In genomic region chrX:75777461-75777860, GRCm38 (mm10) we compare ENCODE assay signal across 11 mouse cellular contexts.
DNase-seq lines count a peak whose midpoint lies in the region; ATAC-seq and TF ChIP-seq lines count a peak whose summit lies in the region.
"Had no signal": no experiment of that assay in that cellular context is flagged by ENCODE, and none has a peak within 500 bp of the region (broad histone marks: within the 10 kb centered on the region; RNA-seq: fewer than 3 reads in every experiment).

No protein-coding gene starts in this region.

- no peaks in the 10 kb centered on the region for H3K9me3 ChIP-seq in limb, embryonic 11.5 days (ENCODE audit: control insufficient read depth, low read length)
- H3K9me3 ChIP-seq in limb, embryonic 10.5 days (replicated peaks): no peaks in the 10 kb centered on the region
- H3K9me3 ChIP-seq: hindbrain, embryonic 12.5 days; kidney, embryonic 15.5 days; midbrain, embryonic 10.5 days had no signal

- TF ChIP-seq CTCF in gastrocnemius, adult 2 months (IDR thresholded peaks at IDR 0.05): peak; percentile 58

- WGBS in limb, embryonic 11.5 days: 85% methylated on average over 2 of the region's 2 CpGs
- WGBS in limb, embryonic 10.5 days: 83% methylated on average over 2 of the region's 2 CpGs

- no peak overlapping the region for H3K27ac ChIP-seq in gastrocnemius, adult 2 months
- H3K27ac ChIP-seq in limb, embryonic 11.5 days (replicated peaks; ENCODE audit: low read depth, low read length): no peak overlapping the region
- H3K27ac ChIP-seq in limb, embryonic 10.5 days: no peak overlapping the region
- H3K27ac ChIP-seq: hindbrain, embryonic 12.5 days; kidney, embryonic 15.5 days; midbrain, embryonic 10.5 days had no signal

- intact Hi-C loops in gastrocnemius, adult 2 months (cut with DNase I): no loop called here
- intact Hi-C loops in gastrocnemius, postnatal 14 days (cut with DNase I; ENCODE audit: low total_unique reads): no loop called here

- ATAC-seq in limb, embryonic 11.5 days (ENCODE audit: insufficient number of reproducible peaks, low FRiP score, low TSS enrichment, low read depth): no peak
- no peak for ATAC-seq in activated CD4-positive, CD25-positive, alpha-beta regulatory T cell, adult 4 months
- ATAC-seq in megakaryocyte, adult 5-6 weeks (ENCODE audit: poor library complexity, severe bottlenecking): no peak

- H3K4me3 ChIP-seq in gastrocnemius, adult 2 months: no peak overlapping the region
- no peak overlapping the region for H3K4me3 ChIP-seq in limb, embryonic 11.5 days (ENCODE audit: low read depth, low read length)
- H3K4me3 ChIP-seq in limb, embryonic 10.5 days: no peak overlapping the region
- H3K4me3 ChIP-seq: hindbrain, embryonic 12.5 days; kidney, embryonic 15.5 days; midbrain, embryonic 10.5 days had no signal

- DNase-seq in gastrocnemius, adult 2 months: no peak
- DNase-seq in gastrocnemius, postnatal 14 days: no peak
- peak; percentile 21 for DNase-seq in limb, embryonic 11.5 days (ENCODE audit: low spot score)
- DNase-seq in limb, embryonic 10.5 days (ENCODE audit: low spot score): no peak
- DNase-seq in 3T3-L1 (ENCODE audit: low read depth, low spot score) (peak; percentile 13), MEL-GATA-1-ER (ENCODE audit: extremely low read depth, low read depth) (peak; percentile 43)

- H3K27me3 ChIP-seq in limb, embryonic 11.5 days (ENCODE audit: control insufficient read depth, insufficient read depth, low read length): no peaks in the 10 kb centered on the region
- no peaks in the 10 kb centered on the region for H3K27me3 ChIP-seq in limb, embryonic 10.5 days (ENCODE audit: low read depth, poor library complexity, severe bottlenecking)
- H3K27me3 ChIP-seq: hindbrain, embryonic 12.5 days; kidney, embryonic 15.5 days had no signal

- no peak overlapping the region for H3K4me2 ChIP-seq in limb, embryonic 11.5 days (ENCODE audit: low read depth, severe bottlenecking)
- H3K4me2 ChIP-seq: hindbrain, embryonic 12.5 days; kidney, embryonic 15.5 days had no signal

- no peaks in the 10 kb centered on the region for H3K4me1 ChIP-seq in limb, embryonic 11.5 days (ENCODE audit: control insufficient read depth, insufficient read depth, low read length)
- H3K4me1 ChIP-seq in limb, embryonic 10.5 days: no peaks in the 10 kb centered on the region
- H3K4me1 ChIP-seq: hindbrain, embryonic 12.5 days; kidney, embryonic 15.5 days; midbrain, embryonic 10.5 days had no signal

- H3K9ac ChIP-seq in limb, embryonic 11.5 days (ENCODE audit: low read length): no peak overlapping the region
- H3K9ac ChIP-seq: hindbrain, embryonic 12.5 days; kidney, embryonic 15.5 days had no signal

- H3K36me3 ChIP-seq in limb, embryonic 11.5 days (ENCODE audit: control insufficient read depth, insufficient read depth, low read length): no peaks in the 10 kb centered on the region
- no peaks in the 10 kb centered on the region for H3K36me3 ChIP-seq in limb, embryonic 10.5 days
- H3K36me3 ChIP-seq: hindbrain, embryonic 12.5 days; kidney, embryonic 15.5 days; midbrain, embryonic 10.5 days had no signal

Comparison
In these comparisons a context has a peak if more than half of its experiments do, and no peak if none do; other contexts are left out.
1. DNase-seq: peak in limb, embryonic 11.5 days (single experiment), 3T3-L1 (single experiment) and MEL-GATA-1-ER (single experiment); none in gastrocnemius, adult 2 months (single experiment), gastrocnemius, postnatal 14 days (single experiment) and limb, embryonic 10.5 days (single experiment).